Mouse (Mus musculus) C2C12 (cell line): ENCODE measurements at regions not wholly inside any gene's neighbourhood (a gene's known extent, or its start where the extent isn't known, plus 50 kb on each side); places are given as distances from the start of the nearest gene placed in this dataset.

Experiments used
- H3K27me3 ChIP-seq: one replicate; pipeline ENCODE4 v1.6.1; 2011; ENCODE audit not compliant: control insufficient read depth, insufficient read depth, insufficient read length
- H3K36me3 ChIP-seq: one replicate; pipeline ENCODE4 v1.6.1; 2011; ENCODE audit not compliant: control insufficient read depth, insufficient read depth
- H3K4me3 ChIP-seq: one replicate; pipeline ENCODE4 v1.5.1; 2011; ENCODE audit warnings: mild to moderate bottlenecking, control low read depth; ENCODE audit not compliant: poor library complexity, insufficient read depth, severe bottlenecking
- H3K79me2 ChIP-seq: one replicate; pipeline ENCODE4 v1.6.1; 2011; ENCODE audit not compliant: control insufficient read depth, insufficient read depth
- H3K79me3 ChIP-seq: one replicate; pipeline ENCODE4 v1.6.1; 2011; ENCODE audit warnings: low read depth, control low read depth
- H3ac ChIP-seq: one replicate; pipeline ENCODE3; 2011; ENCODE audit warnings: low read depth; ENCODE audit not compliant: control insufficient read depth, insufficient read length
- CEBPB ChIP-seq: IDR thresholded peaks from one replicate; pipeline ENCODE4 v1.6.1; 2011; ENCODE audit warnings: low read depth, mild to moderate bottlenecking, control low read depth, moderate library complexity
- CTCF ChIP-seq: IDR thresholded peaks from one replicate; pipeline ENCODE4 v1.5.1; 2011; ENCODE audit not compliant: control insufficient read depth, insufficient read depth, insufficient read length
- FOSL1 ChIP-seq: IDR thresholded peaks from one replicate; pipeline ENCODE4 v1.8.0; 2011; ENCODE audit warnings: mild to moderate bottlenecking, low read length; ENCODE audit not compliant: poor library complexity, insufficient read depth, severe bottlenecking
- MAX ChIP-seq: IDR thresholded peaks from one replicate; pipeline ENCODE4 v1.6.1; 2011; ENCODE audit warnings: mild to moderate bottlenecking, control low read depth
- MYOD1 ChIP-seq: IDR thresholded peaks from one replicate; pipeline ENCODE4 v1.6.1; 2011; ENCODE audit warnings: low read depth; ENCODE audit not compliant: control insufficient read depth, insufficient read length
- MYOG ChIP-seq: IDR thresholded peaks from one replicate; pipeline ENCODE4 v1.6.1; 2011; ENCODE audit not compliant: control insufficient read depth, insufficient read length; ENCODE audit errors: extremely low read depth
- USF1 ChIP-seq: IDR thresholded peaks from one replicate; pipeline ENCODE4 v1.6.1; 2011; ENCODE audit warnings: low read depth, mild to moderate bottlenecking, control low read depth, moderate library complexity

- TF ChIP-seq CTCF (no peak), CEBPB (no peak), MAX (no peak), USF1 (no peak), MYOG (no peak), MYOD1 (no peak), FOSL1 (no peak)
- no peaks in the 10 kb centered on the region for H3K36me3 ChIP-seq
- peaks cover 9% of the 10 kb centered on the region for H3K27me3 ChIP-seq
- H3K79me3 ChIP-seq = no peaks in the 10 kb centered on the region
- H3ac ChIP-seq = no peak overlapping the region
- H3K79me2 ChIP-seq = no peaks in the 10 kb centered on the region
- no peak overlapping the region for H3K4me3 ChIP-seq
Measured at GRCm38 (mm10) chr13:55970687-55971086, 134.7 kb upstream of the Pitx1 start.

- H3K27me3 ChIP-seq = peaks cover 10% of the 10 kb centered on the region
- H3K36me3 ChIP-seq = no peaks in the 10 kb centered on the region
- H3K79me2 ChIP-seq = no peaks in the 10 kb centered on the region
- H3ac ChIP-seq = no peak overlapping the region
- no peak overlapping the region for H3K4me3 ChIP-seq
- no peak for TF ChIP-seq CEBPB
- no peak for TF ChIP-seq FOSL1
- TF ChIP-seq MYOG = no peak
- TF ChIP-seq USF1 = no peak
- no peak for TF ChIP-seq MYOD1
- no peak for TF ChIP-seq CTCF
- no peak for TF ChIP-seq MAX
- H3K79me3 ChIP-seq = no peaks in the 10 kb centered on the region
Measured at GRCm38 (mm10) chr13:55969473-55969872, 133.5 kb upstream of the Pitx1 start.

- TF ChIP-seq FOSL1 (no peak), MAX (no peak), MYOD1 (no peak), USF1 (no peak), CTCF (no peak), CEBPB (no peak), MYOG (no peak)
- Histone ChIP-seq H3K79me3 (no peaks in the 10 kb centered on the region), H3K79me2 (no peaks in the 10 kb centered on the region), H3K36me3 (no peaks in the 10 kb centered on the region), H3ac (no peak overlapping the region), H3K27me3 (peaks cover 19% of the 10 kb centered on the region), H3K4me3 (no peak overlapping the region)
Measured at GRCm38 (mm10) chr13:55967151-55967550, 131.2 kb upstream of the Pitx1 start.

GRCm38 (mm10) chr13:55963005-55963620, 127.1 kb upstream of the Pitx1 start:
- peaks cover 20% of the 10 kb centered on the region for H3K27me3 ChIP-seq
- no peak for TF ChIP-seq USF1
- TF ChIP-seq FOSL1 = no peak
- no peak for TF ChIP-seq MYOD1
- no peak for TF ChIP-seq MAX
- TF ChIP-seq CTCF = no peak
- no peak for TF ChIP-seq MYOG
- no peak for TF ChIP-seq CEBPB
- no peak overlapping the region for H3K4me3 ChIP-seq

GRCm38 (mm10) chr13:55962254-55962866, 126.4 kb upstream of the Pitx1 start:
- H3K4me3 ChIP-seq = no peak overlapping the region
- no peaks in the 10 kb centered on the region for H3K79me2 ChIP-seq
- TF ChIP-seq CEBPB (no peak), USF1 (no peak), MAX (no peak), MYOG (no peak), FOSL1 (no peak), CTCF (no peak), MYOD1 (no peak)
- no peaks in the 10 kb centered on the region for H3K79me3 ChIP-seq
- H3ac ChIP-seq = no peak overlapping the region
- peaks cover 17% of the 10 kb centered on the region for H3K27me3 ChIP-seq
- H3K36me3 ChIP-seq = no peaks in the 10 kb centered on the region

More at GRCm38 (mm10) chr13:55963005-55963620, 127.1 kb upstream of the Pitx1 start:
- Histone ChIP-seq H3ac (no peak overlapping the region), H3K36me3 (no peaks in the 10 kb centered on the region), H3K79me3 (no peaks in the 10 kb centered on the region), H3K79me2 (no peaks in the 10 kb centered on the region)

- no peak overlapping the region for H3ac ChIP-seq
Measured at GRCm38 (mm10) chr13:55954346-55954745, 118.4 kb upstream of the Pitx1 start.

More at GRCm38 (mm10) chr13:55954346-55954745, 118.4 kb upstream of the Pitx1 start:
- H3K36me3 ChIP-seq = no peaks in the 10 kb centered on the region
- no peaks in the 10 kb centered on the region for H3K79me2 ChIP-seq
- H3K79me3 ChIP-seq = no peaks in the 10 kb centered on the region
- no peak for TF ChIP-seq USF1
- TF ChIP-seq FOSL1 = no peak
- TF ChIP-seq MAX = no peak
- TF ChIP-seq CEBPB = no peak
- no peak for TF ChIP-seq MYOG
- TF ChIP-seq CTCF = no peak
- TF ChIP-seq MYOD1 = no peak
- peaks cover 24% of the 10 kb centered on the region for H3K27me3 ChIP-seq
- H3K4me3 ChIP-seq = no peak overlapping the region
